Mouse (Mus musculus) intestine, embryonic 16.5 days (tissue): ENCODE data around the gene Grm2. TPM values are rescaled to one million over a fixed set of nuclear protein-coding genes. Genes with fewer than 3 reads are reported as not detected.
"Not testable (repeated sequence)": the region's sequence is repeated elsewhere in the genome, so short reads cannot be mapped to it uniquely, and the experiment has no call there.

Source experiments
- ATAC-seq: fragments of 200-750 bp; cut with Nextera tagmentation; 2 replicates; pipeline ENCODE4 v1.8.0; 2017; ENCODE audit warnings: moderate TSS enrichment, moderate library complexity
- H3K27ac ChIP-seq: fragments of 300-500 bp; sonication (generic); 2 replicates; pipeline ENCODE4 v1.5.1; 2014; ENCODE audit warnings: mild to moderate bottlenecking, low read length
- H3K27me3 ChIP-seq: fragments of 300-500 bp; sonication (generic); replicated peaks from 2 replicates; pipeline ENCODE4 v1.6.1; 2014; ENCODE audit warnings: low read length, control low read depth, mixed read lengths; ENCODE audit not compliant: control insufficient read depth, insufficient read depth
- H3K36me3 ChIP-seq: fragments of 300-500 bp; sonication (generic); 2 replicates; pipeline ENCODE4 v1.6.1; 2014; ENCODE audit warnings: low read length, control low read depth; ENCODE audit not compliant: control insufficient read depth, insufficient read depth
- H3K4me1 ChIP-seq: fragments of 300-500 bp; sonication (generic); 2 replicates; pipeline ENCODE4 v1.6.1; 2014; ENCODE audit warnings: low read length, control low read depth, mixed read lengths; ENCODE audit not compliant: control insufficient read depth, insufficient read depth
- H3K4me2 ChIP-seq: fragments of 300-500 bp; sonication (generic); 2 replicates; pipeline ENCODE4 v1.6.1; 2014; ENCODE audit warnings: low read depth, low read length, control low read depth
- H3K4me3 ChIP-seq: fragments of 300-500 bp; sonication (generic); 2 replicates; pipeline ENCODE4 v1.5.1; 2014; ENCODE audit warnings: mild to moderate bottlenecking, low read length
- H3K9ac ChIP-seq: fragments of 300-500 bp; sonication (generic); 2 replicates; pipeline ENCODE4 v1.6.1; 2014; ENCODE audit warnings: low read depth, low read length
- H3K9me3 ChIP-seq: fragments of 300-500 bp; sonication (generic); 2 replicates; pipeline ENCODE4 v1.6.1; 2016; ENCODE audit warnings: low read length, control low read depth; ENCODE audit not compliant: control insufficient read depth
- WGBS: fragments of 180-500 bp; shearing (Covaris S2); extraction: QIAGEN DNeasy Blood & Tissue Kit; methylation state at CpG from one replicate; pipeline ENCODE4 v1.1.7; 2014; 5-methylcytosine and 5-hydroxymethylcytosine counted together
- polyA plus RNA-seq: library from polyadenylated mRNA; unstranded; fragments of >200 nt; fragmentation: Nextera tagmentation; extraction: Ambion mirVana; gene quantifications from 2 replicates; pipeline ENCODE4 v1.2.1, GENCODE M21; 2015

The Grm2 gene
- polyA plus RNA-seq, 1 experiment from 2014 or later: not detected

DNA sequence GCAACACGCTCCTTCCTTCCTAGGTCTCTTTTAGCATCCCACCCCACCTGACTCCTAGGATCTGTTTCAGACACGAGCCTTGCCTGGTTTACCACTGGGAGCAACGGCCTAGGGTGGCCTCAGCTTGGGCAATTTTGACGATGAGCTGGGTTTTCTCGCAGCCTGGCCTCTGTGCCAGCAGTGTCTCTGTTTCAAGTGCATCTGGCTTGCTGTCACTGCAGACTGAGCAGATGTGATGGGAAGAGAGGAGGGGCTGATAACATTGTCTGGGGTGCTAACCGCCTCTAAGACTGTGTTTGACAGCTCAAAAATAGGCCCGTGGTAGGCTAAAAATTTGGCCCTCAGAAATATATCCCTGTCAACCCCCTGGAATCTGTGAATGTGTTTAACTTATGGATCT, 60.0 kb downstream of the Grm2 start:
- no peak overlapping the region for H3K4me2 ChIP-seq
- no peaks in the 10 kb centered on the region for H3K4me1 ChIP-seq
- H3K27ac ChIP-seq: no peak overlapping the region
- H3K9ac ChIP-seq: no peak overlapping the region
- H3K9me3 ChIP-seq: no peaks in the 10 kb centered on the region
- no peaks in the 10 kb centered on the region for H3K27me3 ChIP-seq
- WGBS: 67% methylated on average over 7 of the region's 7 CpGs
- no peak overlapping the region for H3K4me3 ChIP-seq
- ATAC-seq: no peak
- no peaks in the 10 kb centered on the region for H3K36me3 ChIP-seq

DNA sequence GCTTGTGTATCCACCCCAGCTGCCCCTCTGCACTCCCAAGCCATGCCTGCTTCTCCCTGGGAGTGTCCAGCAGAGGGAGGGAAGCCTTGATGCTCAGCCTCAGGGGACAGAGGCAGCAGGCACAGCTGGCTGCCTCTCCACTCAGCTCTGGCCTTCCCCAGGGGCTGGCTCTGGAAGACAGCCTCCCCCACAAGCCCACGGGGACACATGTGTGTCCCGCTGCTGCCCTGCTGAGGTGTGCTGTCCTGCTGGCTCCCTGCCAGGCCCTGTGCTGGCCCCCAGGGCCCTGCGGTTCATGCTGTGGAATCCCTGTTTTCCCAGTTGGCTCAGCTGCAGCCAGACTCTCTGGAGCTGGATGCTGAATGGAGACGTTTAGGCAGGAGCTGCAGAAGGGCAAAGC, 60.5 kb downstream of the Grm2 start:
- not testable (repeated sequence) for H3K9ac ChIP-seq, H3K4me3 ChIP-seq, H3K27ac ChIP-seq, H3K4me1 ChIP-seq, H3K36me3 ChIP-seq, H3K9me3 ChIP-seq, H3K4me2 ChIP-seq, H3K27me3 ChIP-seq, ATAC-seq
- WGBS: 12% methylated on average over 4 of the region's 4 CpGs

Other genes starting within 250 kb of the Grm2 start
- 866 and 931 TPM in 2 replicates for gene Rpl29, start 226.6 kb downstream of the Grm2 start, polyA plus RNA-seq
- gene Acy1, start 217.8 kb downstream of the Grm2 start, polyA plus RNA-seq: 59.8 and 59.9 TPM in 2 replicates
- gene Abhd14b, start 208.6 kb downstream of the Grm2 start, polyA plus RNA-seq: 34.3 and 34.4 TPM in 2 replicates
- 50.2 and 52.0 TPM in 2 replicates for gene Abhd14a, start 208.4 kb downstream of the Grm2 start, polyA plus RNA-seq
- 30.5 and 32.6 TPM in 2 replicates for gene Pcbp4, start 202.8 kb downstream of the Grm2 start, polyA plus RNA-seq
- 0.11 TPM in 2 replicates for gene Gpr62, start 190.1 kb downstream of the Grm2 start, polyA plus RNA-seq
- gene Rrp9, start 180.1 kb downstream of the Grm2 start, polyA plus RNA-seq: 45.9 and 52.0 TPM in 2 replicates
- 3.0 TPM in 2 replicates for gene Parp3, start 179.1 kb downstream of the Grm2 start, polyA plus RNA-seq
- gene Iqcf1, start 156.1 kb downstream of the Grm2 start, polyA plus RNA-seq: not detected in 2 replicates
- gene Iqcf5, start 141.5 kb downstream of the Grm2 start, polyA plus RNA-seq: not detected in 2 replicates
- not detected in 2 replicates for gene Iqcf3, start 94.5 kb downstream of the Grm2 start, polyA plus RNA-seq
- not detected in 2 replicates for gene Iqcf4, start 85.1 kb downstream of the Grm2 start, polyA plus RNA-seq
- not detected in 2 replicates for gene Iqcf6, start 29.5 kb downstream of the Grm2 start, polyA plus RNA-seq
- gene Tex264, start 29.8 kb upstream of the Grm2 start, polyA plus RNA-seq: 66.4 and 74.0 TPM in 2 replicates
- 3.3 and 3.7 TPM in 2 replicates for gene Rad54l2, start 133.1 kb upstream of the Grm2 start, polyA plus RNA-seq
- gene Dcaf1, start 165.8 kb upstream of the Grm2 start, polyA plus RNA-seq: 17.0 and 18.2 TPM in 2 replicates
- 3.5 and 3.7 TPM in 2 replicates for gene Rbm15b, start 231.3 kb upstream of the Grm2 start, polyA plus RNA-seq
- gene Manf, start 235.9 kb upstream of the Grm2 start, polyA plus RNA-seq: 354 and 382 TPM in 2 replicates